Mouse (Mus musculus): ENCODE measurements at regions not wholly inside any gene's neighbourhood (a gene's known extent, or its start where the extent isn't known, plus 50 kb on each side); places are given as distances from the start of the nearest gene placed in this dataset.

- in situ Hi-C loops (cut with MboI, MseI) = no loop called here
Observed at GRCm38 (mm10) chr17:80795453-80796105, 67.3 kb upstream of the Map4k3 start.

- in situ Hi-C loops (cut with MboI, MseI) = no loop called here
Observed at GRCm38 (mm10) chr17:80792605-80793004, 64.3 kb upstream of the Map4k3 start.

GRCm38 (mm10) chr17:80789706-80790105 lies 61.4 kb upstream of the Map4k3 start:
- in situ Hi-C loops (cut with MboI, MseI) = no loop called here

- in situ Hi-C loops (cut with MboI, MseI) = no loop called here
Observed at GRCm38 (mm10) chr17:80789000-80789399, 60.7 kb upstream of the Map4k3 start.

- in situ Hi-C loops (cut with MboI, MseI) = no loop called here
Observed at GRCm38 (mm10) chr17:80786858-80787257, 58.6 kb upstream of the Map4k3 start.

GRCm38 (mm10) chr17:80786061-80786851 lies 58.0 kb upstream of the Map4k3 start:
- in situ Hi-C loops (cut with MboI, MseI) = no loop called here

GRCm38 (mm10) chr17:80785476-80785875 lies 57.2 kb upstream of the Map4k3 start:
- in situ Hi-C loops (cut with MboI, MseI) = no loop called here

- in situ Hi-C loops (cut with MboI, MseI) = no loop called here
Observed at GRCm38 (mm10) chr17:80785049-80785448, 56.8 kb upstream of the Map4k3 start.

- in situ Hi-C loops (cut with MboI, MseI) = no loop called here
Observed at GRCm38 (mm10) chr17:80782233-80782632, 53.9 kb upstream of the Map4k3 start.

- in situ Hi-C loops (cut with MboI, MseI) = no loop called here
Observed at GRCm38 (mm10) chr17:80781621-80782020, 53.3 kb upstream of the Map4k3 start.

- in situ Hi-C loops (cut with MboI, MseI) = no loop called here
Observed at GRCm38 (mm10) chr17:80780303-80780702, 52.0 kb upstream of the Map4k3 start.

- in situ Hi-C loops (cut with MboI, MseI) = no loop called here
Observed at GRCm38 (mm10) chr17:80779782-80780181, 51.5 kb upstream of the Map4k3 start.
